Mouse (Mus musculus): Measurements from ENCODE around the gene Capn7. TPM values are rescaled to one million over a fixed set of nuclear protein-coding genes. Genes with fewer than 3 reads are reported as not detected.

Gene Capn7
- polyA plus RNA-seq, 1 experiment from 2014 or later, result 45.1 TPM

GRCm38 (mm10) chr14:31414967-31415376 lies 78.5 kb downstream of the Capn7 start:
- Histone ChIP-seq H3K4me1 (ENCODE audit: control insufficient read depth, insufficient read depth, low read length) (0 out of 2 replicates have a peak, but pooled peaks cover 4% of the 10 kb centered on the region), H3K9me3 (ENCODE audit: control insufficient read depth, low read depth, low read length) (no peaks in the 10 kb centered on the region), H3K4me2 (replicated peaks; ENCODE audit: low read depth, low read length) (no peak overlapping the region), H3K4me3 (ENCODE audit: low read depth, low read length) (no peak overlapping the region), H3K27me3 (ENCODE audit: control insufficient read depth, insufficient read depth, low read length) (no peaks in the 10 kb centered on the region), H3K36me3 (ENCODE audit: control insufficient read depth, insufficient read depth, low read length) (no peaks in the 10 kb centered on the region), H3K9ac (replicated peaks; ENCODE audit: low read depth, low read length) (no peak overlapping the region), H3K27ac (ENCODE audit: low read length) (no peak overlapping the region)
- ATAC-seq (ENCODE audit: insufficient number of reproducible peaks, insufficient read depth, low FRiP score, low read depth), result no peak
- 57% methylated on average over 7 of the region's 7 CpGs for WGBS

GRCm38 (mm10) chr14:31416411-31416810 lies 80.0 kb downstream of the Capn7 start:
- Histone ChIP-seq H3K9me3 (ENCODE audit: control insufficient read depth, low read depth, low read length) (no peaks in the 10 kb centered on the region), H3K4me1 (ENCODE audit: control insufficient read depth, insufficient read depth, low read length) (0 out of 2 replicates have a peak, but pooled peaks cover 4% of the 10 kb centered on the region), H3K36me3 (ENCODE audit: control insufficient read depth, insufficient read depth, low read length) (no peaks in the 10 kb centered on the region), H3K9ac (replicated peaks; ENCODE audit: low read depth, low read length) (no peak overlapping the region), H3K27me3 (ENCODE audit: control insufficient read depth, insufficient read depth, low read length) (no peaks in the 10 kb centered on the region), H3K4me2 (replicated peaks; ENCODE audit: low read depth, low read length) (no peak overlapping the region), H3K4me3 (ENCODE audit: low read depth, low read length) (no peak overlapping the region), H3K27ac (ENCODE audit: low read length) (no peak overlapping the region)
- no peak for ATAC-seq (ENCODE audit: insufficient number of reproducible peaks, insufficient read depth, low FRiP score, low read depth)
- WGBS, result 81% methylated on average over 3 of the region's 3 CpGs

GRCm38 (mm10) chr14:31416835-31417549 lies 80.6 kb downstream of the Capn7 start:
- Histone ChIP-seq H3K4me1 (ENCODE audit: control insufficient read depth, insufficient read depth, low read length) (peaks cover 7% of the 10 kb centered on the region; the same call in 1 of the 2 replicates), H3K9me3 (ENCODE audit: control insufficient read depth, low read depth, low read length) (no peaks in the 10 kb centered on the region), H3K4me2 (replicated peaks; ENCODE audit: low read depth, low read length) (no peak overlapping the region), H3K27ac (ENCODE audit: low read length) (no peak overlapping the region), H3K27me3 (ENCODE audit: control insufficient read depth, insufficient read depth, low read length) (no peaks in the 10 kb centered on the region), H3K4me3 (ENCODE audit: low read depth, low read length) (no peak overlapping the region), H3K9ac (replicated peaks; ENCODE audit: low read depth, low read length) (no peak overlapping the region), H3K36me3 (ENCODE audit: control insufficient read depth, insufficient read depth, low read length) (no peaks in the 10 kb centered on the region)
- ATAC-seq (ENCODE audit: insufficient number of reproducible peaks, insufficient read depth, low FRiP score, low read depth), result no peak
- 68% methylated on average over 16 of the region's 16 CpGs for WGBS

- H3K4me1 ChIP-seq (ENCODE audit: control insufficient read depth, insufficient read depth, low read length), result peaks cover 24% of the 10 kb centered on the region; the same call in 1 of the 2 replicates
- 50% methylated on average over 4 of the region's 4 CpGs for WGBS
These were observed 82.8 kb downstream of the Capn7 start for GRCm38 (mm10) chr14:31419279-31419678.

GRCm38 (mm10) chr14:31420135-31420534 lies 83.7 kb downstream of the Capn7 start:
- no peaks in the 10 kb centered on the region for H3K27me3 ChIP-seq (ENCODE audit: control insufficient read depth, insufficient read depth, low read length)
- H3K9me3 ChIP-seq (ENCODE audit: control insufficient read depth, low read depth, low read length), result no peaks in the 10 kb centered on the region
- H3K4me3 ChIP-seq (ENCODE audit: low read depth, low read length), result no peak overlapping the region
- ATAC-seq (ENCODE audit: insufficient number of reproducible peaks, insufficient read depth, low FRiP score, low read depth), result no peak
- WGBS, result 93% methylated on average over 8 of the region's 8 CpGs
- H3K9ac ChIP-seq (replicated peaks; ENCODE audit: low read depth, low read length), result no peak overlapping the region
- H3K27ac ChIP-seq (ENCODE audit: low read length), result no peak overlapping the region
- H3K36me3 ChIP-seq (ENCODE audit: control insufficient read depth, insufficient read depth, low read length), result no peaks in the 10 kb centered on the region
- H3K4me2 ChIP-seq (replicated peaks; ENCODE audit: low read depth, low read length), result no peak overlapping the region
- peaks cover 24% of the 10 kb centered on the region; the same call in 1 of the 2 replicates for H3K4me1 ChIP-seq (ENCODE audit: control insufficient read depth, insufficient read depth, low read length)

More at GRCm38 (mm10) chr14:31419279-31419678, 82.8 kb downstream of the Capn7 start:
- no peaks in the 10 kb centered on the region for H3K27me3 ChIP-seq (ENCODE audit: control insufficient read depth, insufficient read depth, low read length)
- H3K4me3 ChIP-seq (ENCODE audit: low read depth, low read length), result no peak overlapping the region
- no peak overlapping the region for H3K27ac ChIP-seq (ENCODE audit: low read length)
- no peak for ATAC-seq (ENCODE audit: insufficient number of reproducible peaks, insufficient read depth, low FRiP score, low read depth)
- no peak overlapping the region for H3K9ac ChIP-seq (replicated peaks; ENCODE audit: low read depth, low read length)
- no peaks in the 10 kb centered on the region for H3K9me3 ChIP-seq (ENCODE audit: control insufficient read depth, low read depth, low read length)
- H3K4me2 ChIP-seq (replicated peaks; ENCODE audit: low read depth, low read length), result no peak overlapping the region
- no peaks in the 10 kb centered on the region for H3K36me3 ChIP-seq (ENCODE audit: control insufficient read depth, insufficient read depth, low read length)

- Histone ChIP-seq H3K36me3 (ENCODE audit: control insufficient read depth, insufficient read depth, low read length) (no peaks in the 10 kb centered on the region), H3K4me3 (ENCODE audit: low read depth, low read length) (no peak overlapping the region), H3K4me2 (replicated peaks; ENCODE audit: low read depth, low read length) (no peak overlapping the region), H3K9me3 (ENCODE audit: control insufficient read depth, low read depth, low read length) (no peaks in the 10 kb centered on the region), H3K27me3 (ENCODE audit: control insufficient read depth, insufficient read depth, low read length) (no peaks in the 10 kb centered on the region), H3K9ac (replicated peaks; ENCODE audit: low read depth, low read length) (no peak overlapping the region), H3K27ac (ENCODE audit: low read length) (no peak overlapping the region), H3K4me1 (ENCODE audit: control insufficient read depth, insufficient read depth, low read length) (peaks cover 24% of the 10 kb centered on the region; the same call in 1 of the 2 replicates)
- 74% methylated on average over 7 of the region's 7 CpGs for WGBS
- no peak for ATAC-seq (ENCODE audit: insufficient number of reproducible peaks, insufficient read depth, low FRiP score, low read depth)
These were observed 84.1 kb downstream of the Capn7 start for GRCm38 (mm10) chr14:31420562-31420961.

- Histone ChIP-seq H3K27me3 (ENCODE audit: control insufficient read depth, insufficient read depth, low read length) (no peaks in the 10 kb centered on the region), H3K4me1 (ENCODE audit: control insufficient read depth, insufficient read depth, low read length) (peaks cover 24% of the 10 kb centered on the region; the same call in 1 of the 2 replicates), H3K36me3 (ENCODE audit: control insufficient read depth, insufficient read depth, low read length) (no peaks in the 10 kb centered on the region), H3K27ac (ENCODE audit: low read length) (no peak overlapping the region), H3K4me2 (replicated peaks; ENCODE audit: low read depth, low read length) (no peak overlapping the region), H3K4me3 (ENCODE audit: low read depth, low read length) (no peak overlapping the region), H3K9ac (replicated peaks; ENCODE audit: low read depth, low read length) (no peak overlapping the region), H3K9me3 (ENCODE audit: control insufficient read depth, low read depth, low read length) (no peaks in the 10 kb centered on the region)
- ATAC-seq (ENCODE audit: insufficient number of reproducible peaks, insufficient read depth, low FRiP score, low read depth), result no peak
- WGBS, result 75% methylated on average over 7 of the region's 7 CpGs
These were observed 84.5 kb downstream of the Capn7 start for GRCm38 (mm10) chr14:31420985-31421384.
